Mouse (Mus musculus): Measurements from ENCODE around the gene Dctn5. TPM values are rescaled to one million over a fixed set of nuclear protein-coding genes. Genes with fewer than 3 reads are reported as not detected.

The Dctn5 gene
- polyA plus RNA-seq, 1 experiment from 2014 or later = 85.7 TPM

DNA sequence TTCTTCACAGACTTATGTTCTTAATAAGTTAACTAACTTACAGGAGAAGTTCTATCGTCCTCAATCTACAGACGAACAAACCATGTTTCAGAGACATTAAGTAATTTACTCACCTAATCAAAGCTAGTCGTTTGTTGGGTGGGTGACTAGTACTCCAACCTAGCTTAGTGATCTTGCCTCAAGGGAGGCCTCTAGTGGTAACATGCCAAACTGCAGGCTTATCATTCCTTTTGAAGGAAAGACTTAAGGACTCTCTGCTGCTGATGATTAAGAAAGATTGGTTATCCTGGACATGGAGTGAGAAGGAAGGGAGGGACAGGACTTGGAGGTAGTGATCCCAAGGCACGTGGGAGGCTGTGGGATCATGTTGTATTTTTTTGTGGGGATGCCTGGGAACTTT, 64.5 kb downstream of the Dctn5 start:
- Histone ChIP-seq H3K27ac (no peak overlapping the region), H3K4me1 (replicated peaks; ENCODE audit: insufficient read depth, low read length) (no peaks in the 10 kb centered on the region), H3K4me3 (replicated peaks; ENCODE audit: low read depth, low read length) (no peak overlapping the region), H3K36me3 (ENCODE audit: insufficient read depth, low read length) (no peaks in the 10 kb centered on the region), H3K9ac (ENCODE audit: low read depth, low read length) (no peak overlapping the region), H3K9me3 (replicated peaks; ENCODE audit: low read length) (no peaks in the 10 kb centered on the region), H3K4me2 (ENCODE audit: low read length) (no peak overlapping the region), H3K27me3 (ENCODE audit: insufficient read depth, low read length) (no peaks in the 10 kb centered on the region)
- ATAC-seq (replicated peaks; ENCODE audit: low FRiP score, low read depth) (no peak), DNase-seq (ENCODE audit: low spot score) (peak; percentile 57)
- peak; percentile 80 for TF ChIP-seq CTCF (IDR thresholded peaks at IDR 0.05; ENCODE audit: low read depth)
- WGBS = 26% methylated on average over 4 of the region's 4 CpGs

Other genes starting within 250 kb of the Dctn5 start
- gene Cog7, start 151.3 kb upstream of the Dctn5 start, polyA plus RNA-seq (2015; fragmentation: Nextera tagmentation; extraction: Ambion mirVana) = 11.6 and 14.8 TPM in 2 replicates
- gene Gga2, start 111.8 kb upstream of the Dctn5 start, polyA plus RNA-seq (2015; fragmentation: Nextera tagmentation; extraction: Ambion mirVana) = 55.5 and 61.1 TPM in 2 replicates
- gene Ubfd1, start 65.9 kb upstream of the Dctn5 start, polyA plus RNA-seq (2015; fragmentation: Nextera tagmentation; extraction: Ambion mirVana) = 40.8 and 42.1 TPM in 2 replicates
- 14.6 and 14.8 TPM in 2 replicates for gene Ears2, start 65.8 kb upstream of the Dctn5 start, polyA plus RNA-seq (2015; fragmentation: Nextera tagmentation; extraction: Ambion mirVana)
- 975 and 1,004 TPM in 2 replicates for gene Ndufab1, start 31.2 kb upstream of the Dctn5 start, polyA plus RNA-seq (2015; fragmentation: Nextera tagmentation; extraction: Ambion mirVana)
- 8.1 and 8.2 TPM in 2 replicates for gene Palb2, start 56 bp upstream of the Dctn5 start, polyA plus RNA-seq (2015; fragmentation: Nextera tagmentation; extraction: Ambion mirVana)
- 46.6 and 51.4 TPM in 2 replicates for gene Plk1, start 26.4 kb downstream of the Dctn5 start, polyA plus RNA-seq (2015; fragmentation: Nextera tagmentation; extraction: Ambion mirVana)
- 0.10 and 0.12 TPM in 2 replicates for gene Ern2, start 53.2 kb downstream of the Dctn5 start, polyA plus RNA-seq (2015; fragmentation: Nextera tagmentation; extraction: Ambion mirVana)
- gene Chp2, start 86.5 kb downstream of the Dctn5 start, polyA plus RNA-seq (2015; fragmentation: Nextera tagmentation; extraction: Ambion mirVana) = 0.51 and 0.91 TPM in 2 replicates
- 2.1 and 2.2 TPM in 2 replicates for gene Prkcb, start 155.7 kb downstream of the Dctn5 start, polyA plus RNA-seq (2015; fragmentation: Nextera tagmentation; extraction: Ambion mirVana)